ENCODE assay signal across 14 mouse cellular contexts in the genomic region with DNA sequence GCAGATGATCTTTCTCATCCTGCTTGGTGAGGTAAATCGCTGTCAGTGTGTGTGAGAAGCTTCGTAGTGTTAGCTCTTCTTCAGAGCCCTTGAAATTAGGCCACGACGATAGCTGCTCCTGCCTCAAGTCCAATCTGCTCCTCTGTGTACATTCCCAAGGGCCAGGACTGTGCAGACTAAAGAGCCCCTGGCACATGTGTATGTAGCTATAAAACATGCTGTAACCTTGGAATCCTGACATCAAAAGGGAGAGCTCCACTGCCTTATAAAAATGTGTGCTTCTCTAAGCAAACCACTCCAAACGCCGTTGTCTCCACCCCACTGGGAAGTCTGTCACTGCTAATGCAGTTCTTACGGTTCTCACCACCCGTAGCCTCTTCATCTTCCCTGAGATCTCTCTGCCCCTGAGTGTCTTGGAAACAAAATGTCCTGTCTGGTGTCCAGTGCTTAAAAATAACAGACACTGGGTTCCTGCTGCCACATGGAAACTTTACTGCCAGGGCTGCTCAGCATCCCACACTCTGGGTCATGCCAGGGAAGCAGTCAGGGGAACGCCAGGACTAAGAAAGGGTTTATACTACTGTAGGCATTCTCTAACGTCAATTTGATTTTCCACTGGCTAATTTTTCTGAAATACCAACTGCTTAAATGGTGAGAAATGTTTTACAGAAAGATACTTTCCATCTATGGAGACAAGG.
DNase-seq lines count a peak whose midpoint lies in the region; ATAC-seq and TF ChIP-seq lines count a peak whose summit lies in the region.
"Had no signal": no experiment of that assay in that cellular context is flagged by ENCODE, and none has a peak within 500 bp of the region (broad histone marks: within the 10 kb centered on the region; RNA-seq: fewer than 3 reads in every experiment).

No protein-coding gene starts in this region.

- intact Hi-C loops in left cerebral cortex, postnatal 4 days (cut with DNase I), result no loop called here

- H3K9me3 ChIP-seq in intestine, embryonic 15.5 days, result no peaks in the 10 kb centered on the region
- no peaks in the 10 kb centered on the region for H3K9me3 ChIP-seq in intestine, postnatal 0 days (ENCODE audit: control insufficient read depth)
- no peaks in the 10 kb centered on the region for H3K9me3 ChIP-seq in stomach, embryonic 16.5 days (replicated peaks; ENCODE audit: control insufficient read depth, low read length)
- no peaks in the 10 kb centered on the region for H3K9me3 ChIP-seq in stomach, postnatal 0 days (ENCODE audit: control insufficient read depth, low read length)
- no peaks in the 10 kb centered on the region for H3K9me3 ChIP-seq in limb, embryonic 11.5 days (ENCODE audit: control insufficient read depth, low read length)
- H3K9me3 ChIP-seq: embryonic facial prominence, embryonic 10.5 days; megakaryocyte, embryonic 14.5 days had no signal

- WGBS in intestine, embryonic 15.5 days, result 37% methylated on average over 10 of the region's 10 CpGs
- 50% methylated on average over 10 of the region's 10 CpGs for WGBS in intestine, postnatal 0 days
- 51% methylated on average over 10 of the region's 10 CpGs for WGBS in stomach, embryonic 16.5 days
- WGBS in stomach, postnatal 0 days, result 46% methylated on average over 10 of the region's 10 CpGs
- WGBS in limb, embryonic 11.5 days, result 38% methylated on average over 10 of the region's 10 CpGs

- no peak overlapping the region for H3K4me2 ChIP-seq in intestine, embryonic 15.5 days (replicated peaks)
- no peak overlapping the region for H3K4me2 ChIP-seq in intestine, postnatal 0 days (replicated peaks; ENCODE audit: low read depth)
- no peak overlapping the region for H3K4me2 ChIP-seq in stomach, embryonic 16.5 days (ENCODE audit: low read depth, low read length)
- no peak overlapping the region for H3K4me2 ChIP-seq in stomach, postnatal 0 days (replicated peaks; ENCODE audit: low read depth)
- no peak overlapping the region for H3K4me2 ChIP-seq in limb, embryonic 11.5 days (ENCODE audit: low read depth, severe bottlenecking)

- no peaks in the 10 kb centered on the region for H3K4me1 ChIP-seq in intestine, embryonic 15.5 days (replicated peaks)
- H3K4me1 ChIP-seq in intestine, postnatal 0 days (replicated peaks; ENCODE audit: control insufficient read depth, insufficient read depth, low read length), result no peaks in the 10 kb centered on the region
- H3K4me1 ChIP-seq in stomach, embryonic 16.5 days (ENCODE audit: control insufficient read depth, insufficient read depth, low read length), result no peaks in the 10 kb centered on the region
- no peaks in the 10 kb centered on the region; the same call in 1 of the 2 replicates for H3K4me1 ChIP-seq in stomach, postnatal 0 days (replicated peaks; ENCODE audit: control insufficient read depth, insufficient read depth)
- peaks cover 44% of the 10 kb centered on the region for H3K4me1 ChIP-seq in limb, embryonic 11.5 days (ENCODE audit: control insufficient read depth, insufficient read depth, low read length)
- H3K4me1 ChIP-seq: megakaryocyte, embryonic 14.5 days had no signal

- H3K27ac ChIP-seq in intestine, embryonic 15.5 days, result no peak overlapping the region
- no peak overlapping the region for H3K27ac ChIP-seq in intestine, postnatal 0 days (ENCODE audit: low read depth, low read length)
- H3K27ac ChIP-seq in stomach, embryonic 16.5 days (ENCODE audit: low read length), result no peak overlapping the region
- no peak overlapping the region for H3K27ac ChIP-seq in stomach, postnatal 0 days (replicated peaks)
- H3K27ac ChIP-seq in limb, embryonic 11.5 days (replicated peaks; ENCODE audit: low read depth, low read length), result peak overlapping the region; percentile 4; the same call in 1 of the 2 replicates
- H3K27ac ChIP-seq: embryonic facial prominence, embryonic 10.5 days had no signal

- no peak for TF ChIP-seq EP300 in stomach, postnatal 0 days (optimal IDR thresholded peaks at IDR 0.05)

- no peaks in the 10 kb centered on the region for H3K27me3 ChIP-seq in intestine, embryonic 15.5 days (replicated peaks)
- no peaks in the 10 kb centered on the region for H3K27me3 ChIP-seq in intestine, postnatal 0 days (replicated peaks; ENCODE audit: control insufficient read depth, insufficient read depth, low read length)
- no peaks in the 10 kb centered on the region for H3K27me3 ChIP-seq in stomach, embryonic 16.5 days (ENCODE audit: control insufficient read depth, insufficient read depth, low read length)
- no peaks in the 10 kb centered on the region for H3K27me3 ChIP-seq in stomach, postnatal 0 days (ENCODE audit: control insufficient read depth, insufficient read depth, low read length)
- H3K27me3 ChIP-seq in limb, embryonic 11.5 days (ENCODE audit: control insufficient read depth, insufficient read depth, low read length), result no peaks in the 10 kb centered on the region
- H3K27me3 ChIP-seq: megakaryocyte, embryonic 14.5 days had no signal

- H3K9ac ChIP-seq in intestine, embryonic 15.5 days, result no peak overlapping the region
- no peak overlapping the region for H3K9ac ChIP-seq in intestine, postnatal 0 days (ENCODE audit: low read depth, low read length)
- H3K9ac ChIP-seq in stomach, embryonic 16.5 days (ENCODE audit: low read length), result no peak overlapping the region
- H3K9ac ChIP-seq in stomach, postnatal 0 days (ENCODE audit: low read length), result no peak overlapping the region
- H3K9ac ChIP-seq in limb, embryonic 11.5 days (ENCODE audit: low read length), result no peak overlapping the region
- H3K9ac ChIP-seq: liver, postnatal 0 days had no signal

- no peak overlapping the region for H3K4me3 ChIP-seq in intestine, embryonic 15.5 days (replicated peaks)
- no peak overlapping the region for H3K4me3 ChIP-seq in intestine, postnatal 0 days (ENCODE audit: low read depth, low read length)
- H3K4me3 ChIP-seq in stomach, embryonic 16.5 days (replicated peaks; ENCODE audit: low read length), result no peak overlapping the region
- no peak overlapping the region for H3K4me3 ChIP-seq in stomach, postnatal 0 days (ENCODE audit: low read depth, low read length)
- no peak overlapping the region for H3K4me3 ChIP-seq in limb, embryonic 11.5 days (ENCODE audit: low read depth, low read length)
- H3K4me3 ChIP-seq: embryonic facial prominence, embryonic 10.5 days; megakaryocyte, embryonic 14.5 days; myocyte had no signal

- 0 out of 2 replicates have a peak, but pooled peaks have one; percentile 17 for ATAC-seq in intestine, embryonic 15.5 days
- ATAC-seq in intestine, postnatal 0 days, result no peak
- peak; percentile 62 for ATAC-seq in stomach, embryonic 16.5 days (ENCODE audit: insufficient read depth, low FRiP score)
- no peak for ATAC-seq in stomach, postnatal 0 days (ENCODE audit: low FRiP score, low TSS enrichment)
- ATAC-seq in limb, embryonic 11.5 days (ENCODE audit: insufficient number of reproducible peaks, low FRiP score, low TSS enrichment, low read depth), result no peak
- ATAC-seq: liver, postnatal 0 days had no signal

- no peak for DNase-seq in stomach, postnatal 0 days (ENCODE audit: low spot score)
- DNase-seq in limb, embryonic 11.5 days (ENCODE audit: low spot score), result no peak
- no peak for DNase-seq in left cerebral cortex, postnatal 4 days
- no peak for DNase-seq in layer of hippocampus, postnatal 14 days (ENCODE audit: low spot score in 2 of 2)
- DNase-seq: cerebellum, postnatal 14 days; liver, postnatal 0 days; right cerebral cortex, postnatal 25 days; thymus, adult 2 months had no signal

- no peaks in the 10 kb centered on the region for H3K36me3 ChIP-seq in intestine, embryonic 15.5 days
- H3K36me3 ChIP-seq in intestine, postnatal 0 days (ENCODE audit: control insufficient read depth, insufficient read depth), result no peaks in the 10 kb centered on the region
- no peaks in the 10 kb centered on the region for H3K36me3 ChIP-seq in stomach, embryonic 16.5 days (ENCODE audit: control insufficient read depth, insufficient read depth, low read length)
- H3K36me3 ChIP-seq in stomach, postnatal 0 days (ENCODE audit: control insufficient read depth, insufficient read depth, low read length), result no peaks in the 10 kb centered on the region
- no peaks in the 10 kb centered on the region for H3K36me3 ChIP-seq in limb, embryonic 11.5 days (ENCODE audit: control insufficient read depth, insufficient read depth, low read length)
- H3K36me3 ChIP-seq: embryonic facial prominence, embryonic 10.5 days had no signal

- no peak for TF ChIP-seq CTCF in intestine, postnatal 0 days (IDR thresholded peaks at IDR 0.05; ENCODE audit: low read depth)
- no peak for TF ChIP-seq CTCF in stomach, postnatal 0 days (IDR thresholded peaks at IDR 0.05; ENCODE audit: low read depth)

Comparison
In these comparisons a context has a peak if more than half of its experiments do, and no peak if none do; other contexts are left out.
1. ATAC-seq: peak in intestine, embryonic 15.5 days (single experiment) and stomach, embryonic 16.5 days (single experiment); none in intestine, postnatal 0 days (single experiment), stomach, postnatal 0 days (single experiment) and limb, embryonic 11.5 days (single experiment).